ENCODE assay signal across 24 mouse cellular contexts in the genomic region with DNA sequence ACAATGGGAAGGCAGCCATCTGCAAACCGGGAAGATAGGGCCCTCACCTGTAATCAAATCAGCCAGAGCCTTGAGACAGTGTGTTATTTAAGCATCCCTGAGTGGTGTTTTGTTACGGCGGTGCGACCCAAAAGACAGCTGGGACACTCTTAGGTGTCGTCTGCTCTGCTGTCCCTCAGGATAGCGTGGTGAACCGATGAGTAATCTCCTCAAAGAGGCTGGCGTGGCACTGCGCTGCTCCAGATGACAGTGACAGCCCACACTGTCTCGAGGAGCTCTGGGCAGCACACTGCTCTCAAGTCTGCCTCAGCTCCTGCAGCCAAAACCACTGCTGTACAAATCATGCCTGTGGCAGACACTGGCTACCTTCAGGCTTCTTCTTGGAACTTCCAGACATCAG.
A peak's percentile ranks its signal among the peaks of the same experiment; 100 is the strongest.
DNase-seq lines count a peak whose midpoint lies in the region; ATAC-seq and TF ChIP-seq lines count a peak whose summit lies in the region.
"Had no signal": no experiment of that assay in that cellular context is flagged by ENCODE, and none has a peak within 500 bp of the region (broad histone marks: within the 10 kb centered on the region; RNA-seq: fewer than 3 reads in every experiment).

No protein-coding gene starts in this region.

- no peak overlapping the region for H3K27ac ChIP-seq in hindbrain, embryonic 14.5 days
- no peak overlapping the region for H3K27ac ChIP-seq in hindbrain, embryonic 16.5 days (ENCODE audit: low read depth, low read length)
- 0 out of 2 replicates have a peak overlapping the region, but pooled peaks have one; percentile 12 for H3K27ac ChIP-seq in hindbrain, postnatal 0 days
- H3K27ac ChIP-seq in forebrain, postnatal 0 days (ENCODE audit: low read depth, low read length) = no peak overlapping the region
- H3K27ac ChIP-seq: embryonic facial prominence, embryonic 12.5 days; hindbrain, embryonic 15.5 days; macrophage; neural tube, embryonic 12.5 days had no signal

- 0 out of 2 replicates have a peak overlapping the region, but pooled peaks have one; percentile 18 for H3K9ac ChIP-seq in hindbrain, embryonic 14.5 days
- no peak overlapping the region for H3K9ac ChIP-seq in hindbrain, embryonic 16.5 days (ENCODE audit: low read depth, low read length)
- no peak overlapping the region for H3K9ac ChIP-seq in hindbrain, postnatal 0 days (replicated peaks; ENCODE audit: low read length)
- no peak overlapping the region for H3K9ac ChIP-seq in forebrain, postnatal 0 days
- H3K9ac ChIP-seq: embryonic facial prominence, embryonic 12.5 days; hindbrain, embryonic 15.5 days; neural tube, embryonic 12.5 days had no signal

- H3K4me1 ChIP-seq in hindbrain, embryonic 14.5 days (replicated peaks; ENCODE audit: control insufficient read depth, insufficient read depth, low read length) = peaks cover 14% of the 10 kb centered on the region
- H3K4me1 ChIP-seq in hindbrain, embryonic 16.5 days (ENCODE audit: control insufficient read depth, insufficient read depth, low read depth, low read length) = peaks cover 11% of the 10 kb centered on the region
- H3K4me1 ChIP-seq in hindbrain, postnatal 0 days (ENCODE audit: insufficient read depth, low read length) = peaks cover 6% of the 10 kb centered on the region
- H3K4me1 ChIP-seq in forebrain, postnatal 0 days (ENCODE audit: insufficient read depth) = no peaks in the 10 kb centered on the region

- no peaks in the 10 kb centered on the region for H3K9me3 ChIP-seq in hindbrain, embryonic 14.5 days (ENCODE audit: control insufficient read depth, low read length)
- no peaks in the 10 kb centered on the region for H3K9me3 ChIP-seq in hindbrain, embryonic 16.5 days (ENCODE audit: control insufficient read depth, low read length)
- no peaks in the 10 kb centered on the region for H3K9me3 ChIP-seq in hindbrain, postnatal 0 days (ENCODE audit: low read length)
- no peaks in the 10 kb centered on the region for H3K9me3 ChIP-seq in forebrain, postnatal 0 days (ENCODE audit: low read length)
- H3K9me3 ChIP-seq: embryonic facial prominence, embryonic 12.5 days; hindbrain, embryonic 15.5 days; neural tube, embryonic 12.5 days had no signal

- H3K4me3 ChIP-seq in hindbrain, embryonic 14.5 days (replicated peaks; ENCODE audit: low read length) = no peak overlapping the region
- no peak overlapping the region for H3K4me3 ChIP-seq in hindbrain, embryonic 16.5 days (ENCODE audit: low read length)
- no peak overlapping the region for H3K4me3 ChIP-seq in hindbrain, postnatal 0 days (ENCODE audit: low read length)
- H3K4me3 ChIP-seq in forebrain, postnatal 0 days (ENCODE audit: low read depth, low read length) = no peak overlapping the region
- H3K4me3 ChIP-seq: embryonic facial prominence, embryonic 12.5 days; hindbrain, embryonic 15.5 days; neural tube, embryonic 12.5 days had no signal

- ATAC-seq in hindbrain, embryonic 14.5 days (ENCODE audit: low FRiP score) = no peak
- no peak for ATAC-seq in hindbrain, embryonic 16.5 days
- ATAC-seq in hindbrain, postnatal 0 days = no peak
- ATAC-seq in forebrain, postnatal 0 days = no peak
- ATAC-seq: intestine, embryonic 16.5 days; Patski had no signal

- H3K4me2 ChIP-seq in hindbrain, embryonic 14.5 days (replicated peaks) = no peak overlapping the region
- no peak overlapping the region for H3K4me2 ChIP-seq in hindbrain, embryonic 16.5 days (ENCODE audit: low read length)
- H3K4me2 ChIP-seq in hindbrain, postnatal 0 days (ENCODE audit: low read depth, low read length) = no peak overlapping the region
- no peak overlapping the region for H3K4me2 ChIP-seq in forebrain, postnatal 0 days (ENCODE audit: low read depth)
- H3K4me2 ChIP-seq: embryonic facial prominence, embryonic 12.5 days; heart, embryonic 11.5 days; hindbrain, embryonic 15.5 days; neural tube, embryonic 12.5 days had no signal

- 58% methylated on average over 10 of the region's 10 CpGs for WGBS in hindbrain, embryonic 14.5 days
- WGBS in hindbrain, embryonic 16.5 days = 60% methylated on average over 10 of the region's 10 CpGs
- WGBS in hindbrain, postnatal 0 days = 51% methylated on average over 10 of the region's 10 CpGs
- WGBS in forebrain, postnatal 0 days = 77% methylated on average over 10 of the region's 10 CpGs

- H3K27me3 ChIP-seq in hindbrain, embryonic 14.5 days (ENCODE audit: control insufficient read depth, insufficient read depth, low read length) = no peaks in the 10 kb centered on the region
- H3K27me3 ChIP-seq in hindbrain, embryonic 16.5 days (replicated peaks; ENCODE audit: control insufficient read depth, insufficient read depth, low read length) = no peaks in the 10 kb centered on the region
- H3K27me3 ChIP-seq in hindbrain, postnatal 0 days (ENCODE audit: insufficient read depth, low read length) = no peaks in the 10 kb centered on the region
- H3K27me3 ChIP-seq in forebrain, postnatal 0 days (ENCODE audit: insufficient read depth, low read length) = no peaks in the 10 kb centered on the region
- H3K27me3 ChIP-seq: CH12.LX; embryonic facial prominence, embryonic 12.5 days; hindbrain, embryonic 15.5 days; neural tube, embryonic 12.5 days; Patski had no signal

- DNase-seq in hindbrain, embryonic 14.5 days (ENCODE audit: low spot score) = no peak
- DNase-seq in right cerebral cortex, adult 18-20 months = peak; percentile 76
- DNase-seq in right cerebral cortex, postnatal 4 days = no peak
- no peak for DNase-seq in hindbrain, postnatal 0 days (ENCODE audit: low spot score)
- peak; percentile 31 for DNase-seq in telencephalon, adult 2 months (ENCODE audit: low read depth, low spot score)
- DNase-seq in forebrain, postnatal 0 days = no peak
- DNase-seq: adrenal gland, postnatal 36 days; B cell, adult 2 months; cerebellum, adult 11-12 months; gastrocnemius, postnatal 14 days; heart, adult 11 months; kidney, adult 9 months; kidney, postnatal 14 days; retina, postnatal 1 day; thymus, postnatal 36 days had no signal

- TF ChIP-seq CTCF in hindbrain, postnatal 0 days (IDR thresholded peaks at IDR 0.05; ENCODE audit: low read depth) = no peak
- no peak for TF ChIP-seq CTCF in forebrain, postnatal 0 days (IDR thresholded peaks at IDR 0.05; ENCODE audit: low read depth)

- no peaks in the 10 kb centered on the region for H3K36me3 ChIP-seq in hindbrain, embryonic 14.5 days (replicated peaks; ENCODE audit: control insufficient read depth, insufficient read depth)
- H3K36me3 ChIP-seq in hindbrain, embryonic 16.5 days (ENCODE audit: control insufficient read depth, insufficient read depth, low read length) = no peaks in the 10 kb centered on the region
- no peaks in the 10 kb centered on the region for H3K36me3 ChIP-seq in hindbrain, postnatal 0 days (ENCODE audit: insufficient read depth, low read length)
- H3K36me3 ChIP-seq in forebrain, postnatal 0 days (ENCODE audit: insufficient read depth) = no peaks in the 10 kb centered on the region
- H3K36me3 ChIP-seq: embryonic facial prominence, embryonic 12.5 days; hindbrain, embryonic 15.5 days; neural tube, embryonic 12.5 days had no signal

Comparison
In these comparisons a context has a peak if more than half of its experiments do, and no peak if none do; other contexts are left out.
1. DNase-seq: peak in right cerebral cortex, adult 18-20 months (single experiment) and telencephalon, adult 2 months (single experiment); none in hindbrain, embryonic 14.5 days (single experiment), right cerebral cortex, postnatal 4 days (single experiment), hindbrain, postnatal 0 days (single experiment) and forebrain, postnatal 0 days (single experiment).